Mouse (Mus musculus) heart, embryonic 16.5 days (tissue): ENCODE results near the gene Gsto2. TPM values are rescaled to one million over a fixed set of nuclear protein-coding genes. Genes with fewer than 3 reads are reported as not detected.

Experiments used
- ATAC-seq: fragments of 200-750 bp; cut with Nextera tagmentation; replicated peaks from 2 replicates; pipeline ENCODE4 v1.8.0; 2017; ENCODE audit warnings: moderate number of reproducible peaks; ENCODE audit not compliant: insufficient read depth, low FRiP score; ENCODE audit errors: extremely low read depth
- H3K27ac ChIP-seq: fragments of 300-500 bp; sonication (generic); 2 replicates; pipeline ENCODE4 v1.5.1; 2014; ENCODE audit warnings: mild to moderate bottlenecking, low read length, control low read depth, moderate library complexity
- H3K27me3 ChIP-seq: fragments of 300-500 bp; sonication (generic); 2 replicates; pipeline ENCODE4 v1.6.1; 2014; ENCODE audit warnings: low read length, mixed read lengths; ENCODE audit not compliant: control insufficient read depth, insufficient read depth
- H3K36me3 ChIP-seq: fragments of 300-500 bp; sonication (generic); 2 replicates; pipeline ENCODE4 v1.6.1; 2014; ENCODE audit not compliant: control insufficient read depth, insufficient read depth
- H3K4me1 ChIP-seq: fragments of 300-500 bp; sonication (generic); 2 replicates; pipeline ENCODE4 v1.6.1; 2014; ENCODE audit warnings: low read length, mixed read lengths; ENCODE audit not compliant: control insufficient read depth, insufficient read depth
- H3K4me2 ChIP-seq: fragments of 300-500 bp; sonication (generic); 2 replicates; pipeline ENCODE4 v1.6.1; 2014; ENCODE audit warnings: low read depth, mild to moderate bottlenecking, control low read depth, low read length
- H3K4me3 ChIP-seq: fragments of 300-500 bp; sonication (generic); 2 replicates; pipeline ENCODE4 v1.5.1; 2014; ENCODE audit warnings: mild to moderate bottlenecking, control low read depth, low read length
- H3K9ac ChIP-seq: fragments of 300-500 bp; sonication (generic); 2 replicates; pipeline ENCODE4 v1.6.1; 2014; ENCODE audit warnings: low read length, control low read depth
- H3K9me3 ChIP-seq: fragments of 300-500 bp; sonication (generic); replicated peaks from 2 replicates; pipeline ENCODE4 v1.6.1; 2016; ENCODE audit warnings: low read length; ENCODE audit not compliant: control insufficient read depth
- WGBS: fragments of 180-500 bp; shearing (Covaris S2); extraction: QIAGEN DNeasy Blood & Tissue Kit; methylation state at CpG from one replicate; pipeline ENCODE4 v1.1.7; 2014; 5-methylcytosine and 5-hydroxymethylcytosine counted together
- polyA plus RNA-seq: library from polyadenylated mRNA; unstranded; fragments of >200 nt; fragmentation: Nextera tagmentation; extraction: Ambion mirVana; gene quantifications from 2 replicates; pipeline ENCODE4 v1.2.1, GENCODE M21; 2015

Gene Gsto2
- polyA plus RNA-seq, 1 experiment from 2014 or later, result 0.77 TPM

DNA sequence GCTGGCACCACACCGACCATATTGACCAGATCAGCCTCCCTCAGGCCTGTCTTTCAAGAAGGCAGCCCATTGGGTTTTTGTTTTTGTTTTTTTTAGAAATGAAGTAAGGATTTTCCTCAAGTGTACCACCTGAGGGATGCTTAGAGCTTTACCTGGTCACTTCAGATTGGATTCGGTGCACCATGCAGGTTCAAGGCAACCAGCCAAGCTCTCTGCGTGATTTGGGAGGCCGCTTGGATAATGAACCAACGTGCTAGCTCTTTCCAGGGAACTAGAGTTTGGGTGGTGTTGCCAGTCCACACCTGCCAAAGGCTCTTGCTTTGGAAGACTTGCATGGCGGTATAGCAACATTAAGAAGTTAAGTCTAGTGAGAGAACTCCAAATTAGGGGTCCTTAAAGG, 27.8 kb downstream of the Gsto2 start:
- Histone ChIP-seq H3K4me2 (no peak overlapping the region), H3K36me3 (peaks cover 32% of the 10 kb centered on the region), H3K9me3 (no peaks in the 10 kb centered on the region), H3K27me3 (no peaks in the 10 kb centered on the region), H3K4me1 (peaks cover 28% of the 10 kb centered on the region), H3K27ac (no peak overlapping the region), H3K9ac (no peak overlapping the region), H3K4me3 (no peak overlapping the region)
- whole genome bisulfite sequencing, result 93% methylated on average over 6 of the region's 6 CpGs
- ATAC-seq, result no peak

DNA sequence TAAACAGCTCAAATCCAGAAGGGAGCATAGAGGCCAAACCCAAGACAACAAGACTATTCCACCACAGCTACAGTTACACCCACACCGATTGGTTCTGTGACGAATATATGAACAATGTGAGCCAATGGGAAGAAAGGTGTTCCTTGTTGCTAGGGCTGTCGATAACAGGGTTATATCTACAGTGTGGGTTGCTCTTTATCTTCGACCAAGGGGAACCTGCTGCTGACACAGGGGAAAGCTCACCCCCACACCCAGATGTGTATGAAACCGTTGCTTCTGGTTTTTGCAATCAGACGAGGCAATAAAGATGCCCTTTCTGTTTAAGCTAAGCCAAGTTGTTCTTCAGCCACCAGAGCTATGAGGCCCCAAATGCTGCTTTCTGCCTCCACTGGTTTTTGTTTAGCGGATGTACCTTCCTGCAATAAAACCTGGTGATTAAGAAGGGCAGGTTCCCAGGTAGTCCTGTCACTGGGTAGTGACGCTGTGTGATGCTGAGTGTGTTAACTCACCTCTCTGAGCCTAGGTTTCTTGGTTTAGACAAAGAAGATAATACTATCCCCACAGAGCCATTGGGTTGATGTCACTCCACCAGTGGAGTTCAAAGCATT, 33.2 kb downstream of the Gsto2 start:
- WGBS, result 78% methylated on average over 8 of the region's 8 CpGs
- Histone ChIP-seq H3K36me3 (peaks cover 30% of the 10 kb centered on the region), H3K4me1 (peaks cover 34% of the 10 kb centered on the region), H3K27ac (no peak overlapping the region), H3K27me3 (no peaks in the 10 kb centered on the region), H3K4me2 (no peak overlapping the region), H3K9me3 (no peaks in the 10 kb centered on the region), H3K9ac (no peak overlapping the region), H3K4me3 (no peak overlapping the region)
- no peak for ATAC-seq

DNA sequence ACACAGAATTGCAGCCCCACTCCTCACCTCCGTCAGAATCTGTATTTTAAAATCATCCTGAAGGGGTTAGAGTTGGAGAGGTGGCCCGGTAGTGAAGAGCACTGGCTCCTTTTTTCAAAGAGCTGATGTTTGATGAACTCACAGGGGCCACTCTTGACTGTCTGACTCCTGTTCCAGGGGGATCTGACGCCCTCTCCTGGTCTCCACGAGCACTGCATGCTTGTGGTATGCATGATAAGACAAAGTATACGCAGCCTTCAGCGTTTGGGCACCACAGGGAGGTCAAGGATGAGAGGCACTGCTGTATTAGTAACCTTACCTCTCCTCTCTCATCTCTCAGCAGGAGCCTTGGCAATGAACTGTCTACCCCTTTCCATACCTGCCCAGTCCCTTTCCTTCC, 34.7 kb downstream of the Gsto2 start:
- H3K4me2 ChIP-seq, result no peak overlapping the region
- peaks cover 37% of the 10 kb centered on the region for H3K4me1 ChIP-seq
- H3K27me3 ChIP-seq, result no peaks in the 10 kb centered on the region
- H3K4me3 ChIP-seq, result no peak overlapping the region
- H3K9ac ChIP-seq, result no peak overlapping the region
- no peak for ATAC-seq
- 57% methylated on average over 6 of the region's 6 CpGs for WGBS
- H3K9me3 ChIP-seq, result no peaks in the 10 kb centered on the region
- peaks cover 25% of the 10 kb centered on the region for H3K36me3 ChIP-seq
- no peak overlapping the region for H3K27ac ChIP-seq

DNA sequence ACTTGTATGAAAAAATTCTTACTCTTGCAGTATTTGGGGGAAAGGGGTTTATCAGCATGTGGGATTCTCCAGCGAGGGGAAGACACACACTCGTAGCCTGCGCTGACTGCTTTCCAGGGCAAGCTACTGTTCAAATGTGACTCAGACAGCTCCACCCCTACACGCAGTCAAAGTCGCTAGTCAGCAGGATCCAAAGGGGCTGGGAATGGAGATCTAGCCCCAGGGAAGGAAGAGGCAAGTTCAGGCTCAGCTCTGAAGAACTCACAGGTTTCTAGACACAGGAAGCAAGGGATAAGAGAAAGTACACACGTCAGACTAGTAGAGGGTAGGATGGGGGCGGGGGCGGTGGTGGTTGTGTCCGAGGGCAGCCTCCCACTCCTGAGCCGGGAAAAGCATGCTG, 35.2 kb downstream of the Gsto2 start:
- H3K27ac ChIP-seq, result no peak overlapping the region
- no peak overlapping the region for H3K4me3 ChIP-seq
- WGBS, result 67% methylated on average over 10 of the region's 10 CpGs
- H3K9ac ChIP-seq, result no peak overlapping the region
- H3K9me3 ChIP-seq, result no peaks in the 10 kb centered on the region
- peaks cover 43% of the 10 kb centered on the region for H3K4me1 ChIP-seq
- no peaks in the 10 kb centered on the region for H3K27me3 ChIP-seq
- ATAC-seq, result no peak
- H3K4me2 ChIP-seq, result no peak overlapping the region
- H3K36me3 ChIP-seq, result peaks cover 20% of the 10 kb centered on the region

DNA sequence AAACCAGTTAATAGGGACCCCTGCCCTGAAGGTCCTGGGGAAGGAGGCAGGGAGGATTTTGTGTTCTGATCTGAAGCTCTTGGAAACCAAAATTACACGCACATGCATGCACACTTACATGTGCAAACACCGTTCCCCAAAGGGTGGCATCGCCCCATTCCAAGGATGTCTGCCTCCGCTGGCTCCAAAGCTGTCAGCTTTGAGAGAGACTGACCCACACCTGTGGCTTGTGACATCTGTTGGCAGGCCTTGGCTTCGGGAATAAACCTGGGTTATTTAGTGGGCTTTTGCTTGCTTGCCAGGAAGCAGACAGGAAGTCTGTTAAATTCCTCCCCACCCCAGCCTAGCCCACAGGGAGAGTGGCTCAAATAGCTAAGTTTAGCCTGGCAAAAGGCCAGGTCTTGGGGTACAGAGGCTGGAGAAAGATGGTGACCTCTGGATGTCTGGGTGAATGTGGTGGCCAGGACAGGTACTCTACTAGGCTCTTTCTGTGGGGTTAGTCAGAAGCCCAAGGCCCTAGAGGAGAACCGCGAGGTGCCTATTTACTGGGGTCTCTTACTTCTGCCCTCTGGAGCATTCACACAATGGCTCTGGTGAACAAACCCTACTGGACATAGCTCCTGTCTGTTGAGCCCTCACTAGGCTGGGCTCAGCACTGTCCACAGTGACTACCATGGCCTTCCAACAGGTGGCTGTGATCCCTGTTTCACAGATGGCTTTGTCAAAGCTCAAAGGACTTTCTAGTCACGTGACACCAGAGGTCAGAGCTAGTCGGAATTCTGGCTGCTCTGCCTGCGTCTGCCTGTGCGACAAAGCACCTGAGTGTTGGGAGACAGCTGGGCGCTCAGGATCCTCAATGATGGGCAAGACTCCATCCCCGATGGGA, 37.2 kb downstream of the Gsto2 start:
- Histone ChIP-seq H3K9ac (peak overlapping the region; percentile 16), H3K27me3 (no peaks in the 10 kb centered on the region), H3K4me2 (peak overlapping the region; percentile 11; the same call in 1 of the 2 replicates), H3K4me1 (peaks cover 45% of the 10 kb centered on the region), H3K27ac (peak overlapping the region; percentile 84), H3K9me3 (no peaks in the 10 kb centered on the region), H3K4me3 (no peak overlapping the region), H3K36me3 (peaks cover 1% of the 10 kb centered on the region; the same call in 1 of the 2 replicates)
- WGBS, result 50% methylated on average over 13 of the region's 13 CpGs
- peak; percentile 81 for ATAC-seq

DNA sequence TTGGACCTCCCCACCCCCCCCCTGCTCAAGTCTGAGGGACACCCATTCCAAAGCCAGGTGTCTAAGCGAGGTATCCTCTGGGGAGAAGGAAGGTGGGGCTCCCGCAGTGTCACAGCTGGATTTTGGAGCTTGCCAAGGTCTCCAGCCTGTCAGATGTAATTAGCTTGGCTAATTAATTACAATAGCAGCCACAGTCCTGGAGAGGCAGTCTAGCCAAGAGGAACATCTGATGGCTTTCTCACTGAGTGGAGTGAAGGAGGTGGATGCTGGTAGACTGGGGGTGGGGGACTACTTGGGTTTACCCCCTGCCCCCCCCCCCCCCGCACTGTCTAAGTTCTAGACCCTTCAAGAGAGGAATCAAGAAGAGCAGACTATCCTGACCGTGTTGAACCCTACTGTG, 38.3 kb downstream of the Gsto2 start:
- ATAC-seq, result no peak
- Histone ChIP-seq H3K36me3 (no peaks in the 10 kb centered on the region), H3K4me2 (no peak overlapping the region), H3K9ac (no peak overlapping the region), H3K4me1 (peaks cover 47% of the 10 kb centered on the region), H3K9me3 (no peaks in the 10 kb centered on the region), H3K27me3 (no peaks in the 10 kb centered on the region), H3K4me3 (no peak overlapping the region), H3K27ac (peak overlapping the region; percentile 84)
- WGBS, result 77% methylated on average over 3 of the region's 4 CpGs

DNA sequence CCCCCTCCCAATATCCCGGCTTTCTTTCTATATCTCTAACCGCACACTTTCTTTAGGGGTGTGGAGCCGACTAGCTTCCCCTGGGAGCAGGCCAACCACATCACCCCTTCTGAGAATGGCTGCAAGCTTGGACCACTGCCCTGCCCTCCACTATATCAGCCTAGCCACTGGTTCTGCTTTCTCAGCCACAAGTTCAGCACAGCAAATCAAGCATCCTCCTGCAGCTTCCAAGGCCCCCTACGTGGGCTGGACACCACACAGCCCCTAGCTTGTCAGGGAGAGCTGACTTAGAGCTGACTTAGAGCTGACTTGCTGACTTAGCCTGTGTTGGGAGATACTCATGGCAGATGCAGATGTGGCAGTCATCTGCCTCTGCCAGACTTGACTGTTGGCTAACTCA, 39.7 kb downstream of the Gsto2 start:
- Histone ChIP-seq H3K27ac (no peak overlapping the region; the same call in 1 of the 2 replicates), H3K9ac (peak overlapping the region; percentile 21; the same call in 1 of the 2 replicates), H3K27me3 (no peaks in the 10 kb centered on the region), H3K36me3 (no peaks in the 10 kb centered on the region), H3K4me3 (no peak overlapping the region), H3K4me1 (peaks cover 58% of the 10 kb centered on the region), H3K4me2 (no peak overlapping the region), H3K9me3 (no peaks in the 10 kb centered on the region)
- WGBS, result 58% methylated on average over 4 of the region's 4 CpGs
- ATAC-seq, result no peak

DNA sequence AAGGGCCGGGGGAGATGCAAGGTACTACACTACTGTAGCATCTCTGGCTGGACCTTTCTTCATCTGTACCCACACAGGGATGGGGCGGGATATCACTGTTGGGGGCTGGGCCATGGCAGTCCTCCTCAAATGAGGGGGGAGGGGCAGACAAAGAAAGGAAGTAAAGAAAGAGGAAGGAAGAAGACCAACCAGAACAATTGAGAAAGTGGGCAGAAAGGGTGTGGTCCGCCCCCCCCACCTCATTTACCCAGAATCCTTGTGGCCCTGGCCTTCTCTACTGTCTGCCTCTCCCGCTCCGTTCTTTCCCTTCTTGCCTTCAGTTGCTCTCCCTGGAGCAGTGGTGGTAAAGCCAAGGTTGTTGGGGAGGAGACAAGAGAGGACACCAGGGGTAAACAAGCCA, 40.3 kb downstream of the Gsto2 start:
- 78% methylated on average over 5 of the region's 5 CpGs for WGBS
- Histone ChIP-seq H3K4me1 (peaks cover 58% of the 10 kb centered on the region), H3K9ac (no peak overlapping the region), H3K36me3 (no peaks in the 10 kb centered on the region), H3K27me3 (no peaks in the 10 kb centered on the region), H3K27ac (no peak overlapping the region), H3K4me3 (no peak overlapping the region), H3K9me3 (no peaks in the 10 kb centered on the region), H3K4me2 (no peak overlapping the region)
- no peak for ATAC-seq

DNA sequence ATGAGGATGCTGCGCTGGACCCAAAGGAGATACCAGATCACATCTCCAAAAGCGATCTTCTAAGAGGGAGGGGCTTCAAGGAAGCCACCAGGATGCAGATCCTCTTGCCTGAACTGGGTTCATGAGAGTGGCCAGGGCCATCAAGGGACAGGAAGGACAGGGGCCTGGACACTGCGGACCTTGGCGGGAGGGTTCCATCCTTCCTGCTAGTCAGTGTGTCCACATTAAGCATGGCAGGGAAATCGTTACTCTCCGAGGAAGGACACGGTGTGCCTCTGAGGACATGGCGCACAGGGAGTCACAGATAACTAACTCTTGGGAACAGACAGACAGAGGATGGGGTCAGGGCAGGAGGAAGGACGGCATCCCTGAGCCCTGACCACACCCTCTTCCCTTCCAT, 42.3 kb downstream of the Gsto2 start:
- Histone ChIP-seq H3K9me3 (no peaks in the 10 kb centered on the region), H3K36me3 (no peaks in the 10 kb centered on the region), H3K9ac (no peak overlapping the region), H3K4me2 (no peak overlapping the region), H3K4me1 (peaks cover 57% of the 10 kb centered on the region), H3K27me3 (no peaks in the 10 kb centered on the region), H3K4me3 (no peak overlapping the region), H3K27ac (no peak overlapping the region)
- 83% methylated on average over 9 of the region's 9 CpGs for WGBS
- no peak for ATAC-seq
